Mouse (Mus musculus): ENCODE results near the gene Flt1.
A peak's percentile ranks its signal among the peaks of the same experiment; 100 is the strongest.
"Not testable (repeated sequence)": the region's sequence is repeated elsewhere in the genome, so short reads cannot be mapped to it uniquely, and the experiment has no call there.

Flt1 gene

GRCm38 (mm10) chr5:147659909-147660308 is 65.9 kb downstream of the Flt1 start:
- DNase-seq = no peak

GRCm38 (mm10) chr5:147657882-147658855 is 67.6 kb downstream of the Flt1 start:
- no peak for DNase-seq

- DNase-seq = no peak
Measured at GRCm38 (mm10) chr5:147655761-147656160, 70.0 kb downstream of the Flt1 start.

DNA sequence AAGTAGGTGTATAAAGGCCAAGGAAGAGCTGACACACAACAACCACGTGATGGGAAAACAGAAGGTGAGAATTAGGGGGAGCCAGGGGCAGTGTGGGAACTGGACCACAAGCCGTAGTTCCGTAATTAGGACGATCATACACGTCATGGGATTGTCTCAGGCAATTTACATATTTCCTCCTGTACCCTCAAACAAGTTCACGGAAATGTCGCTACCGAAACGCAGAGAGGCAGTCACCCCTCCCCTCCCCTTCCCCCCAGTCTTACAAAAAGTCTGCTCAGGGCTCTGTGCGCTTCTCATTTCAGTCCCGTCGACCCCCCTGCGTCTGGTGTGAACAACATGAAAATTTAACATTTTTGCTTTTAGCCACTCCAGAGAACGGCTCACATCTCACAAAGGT is 74.6 kb downstream of the Flt1 start:
- no peak for DNase-seq

GRCm38 (mm10) chr5:147646351-147646929 is 79.4 kb downstream of the Flt1 start:
- DNase-seq = no peak

DNA sequence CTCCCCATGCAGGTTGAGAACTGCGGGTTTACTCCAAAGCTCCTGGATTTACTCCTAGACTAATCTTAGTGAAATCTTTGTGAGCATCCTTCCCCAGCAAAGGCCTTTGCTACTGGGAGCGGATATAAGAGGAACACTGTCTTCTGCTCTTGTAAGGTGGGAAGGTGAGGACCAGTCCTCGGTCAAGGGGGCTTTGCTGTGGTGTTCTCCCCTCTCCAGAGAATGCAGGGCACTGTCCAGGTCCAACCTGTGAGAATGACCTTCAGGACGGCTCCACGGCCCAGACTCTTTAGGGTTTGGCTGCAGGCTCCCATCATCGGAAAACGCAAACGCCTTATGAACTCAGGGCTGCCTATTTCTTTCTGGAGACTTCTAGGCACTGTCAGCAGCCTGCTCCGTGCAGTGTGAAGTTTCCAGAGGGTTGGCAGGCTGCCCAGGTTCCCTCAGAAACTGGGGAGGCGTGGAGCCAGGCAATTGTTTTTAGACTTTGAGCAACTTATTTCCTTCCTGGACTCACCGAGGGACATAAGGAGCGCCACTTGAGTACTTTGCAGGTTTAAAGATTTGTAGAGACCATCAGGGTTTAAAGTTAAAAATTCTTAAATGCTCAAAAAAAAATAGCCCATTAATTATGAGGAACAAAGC is 80.7 kb downstream of the Flt1 start:
- peak in 1 of 2 experiments; percentile 9 for DNase-seq

DNA sequence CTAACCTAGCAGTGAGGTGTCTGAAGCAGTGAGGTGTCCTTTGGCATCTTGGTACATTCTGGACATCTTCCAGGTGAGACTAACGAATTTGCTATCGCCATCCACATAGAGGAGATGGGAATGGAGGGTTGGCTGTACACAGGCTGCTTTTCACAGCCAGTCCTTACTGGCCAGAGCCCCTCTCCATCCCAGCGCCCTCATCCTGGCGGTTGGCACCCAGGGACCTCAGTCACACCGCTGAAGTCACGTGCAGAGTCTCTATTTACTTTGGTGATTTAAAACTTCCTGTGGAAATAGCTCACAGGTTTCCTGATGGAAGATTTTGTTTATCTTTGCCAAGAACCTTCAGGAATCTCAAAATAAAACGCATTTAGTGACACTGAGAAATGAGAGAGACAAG is 84.4 kb downstream of the Flt1 start:
- DNase-seq = no peak

- no peak for DNase-seq
Measured at GRCm38 (mm10) chr5:147639940-147640339, 85.9 kb downstream of the Flt1 start.

DNA sequence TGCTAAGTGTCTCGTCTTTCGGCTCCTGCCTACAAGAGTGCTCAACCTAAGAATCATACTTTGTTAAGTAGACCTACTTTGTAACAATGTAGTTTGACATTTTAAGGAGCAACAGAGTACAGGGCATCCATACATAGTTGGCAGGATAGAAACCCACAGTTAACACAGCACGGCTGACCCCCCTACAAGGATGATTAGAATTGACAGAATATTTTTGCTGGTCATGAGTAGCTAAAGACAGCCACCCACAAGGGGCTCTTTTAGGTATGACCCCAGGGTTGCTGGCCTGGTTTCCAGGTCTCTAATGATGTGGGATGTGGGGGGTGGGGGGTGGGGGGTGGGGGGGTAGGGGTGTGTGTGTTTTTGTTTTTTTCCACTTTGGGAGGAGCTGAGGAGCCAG is 89.1 kb downstream of the Flt1 start:
- no peak for DNase-seq

DNA sequence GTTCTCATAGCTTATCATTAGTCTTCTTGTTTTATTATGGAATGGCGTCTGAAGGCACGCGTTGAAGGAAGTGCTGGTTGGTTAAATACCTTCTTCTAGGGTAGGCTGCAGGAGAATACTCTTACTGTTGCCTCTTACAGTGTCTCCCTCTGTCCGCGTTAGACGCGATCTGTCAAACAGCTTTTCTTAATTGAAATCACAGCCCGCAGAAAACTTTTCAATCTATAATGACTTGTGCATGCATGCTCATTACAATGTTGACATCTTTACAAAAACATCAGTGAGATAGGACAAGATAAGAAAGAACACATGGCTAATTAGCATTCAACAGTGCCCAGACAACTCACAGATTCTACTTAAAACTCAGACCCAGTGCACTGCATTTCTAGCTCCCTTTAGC is 89.9 kb downstream of the Flt1 start:
- no peak for DNase-seq

GRCm38 (mm10) chr5:147634016-147634415 is 91.8 kb downstream of the Flt1 start:
- no peak for DNase-seq

GRCm38 (mm10) chr5:147632716-147633115 is 93.1 kb downstream of the Flt1 start:
- DNase-seq = no peak

GRCm38 (mm10) chr5:147630426-147631290 is 95.2 kb downstream of the Flt1 start:
- no peak for DNase-seq

- DNase-seq = no peak
Measured at GRCm38 (mm10) chr5:147626944-147627343, 98.9 kb downstream of the Flt1 start.

- DNase-seq = no peak
Measured at GRCm38 (mm10) chr5:147623747-147624146, 102.1 kb downstream of the Flt1 start.

GRCm38 (mm10) chr5:147620178-147620577 is 105.6 kb downstream of the Flt1 start:
- no peak for DNase-seq

- no peak for DNase-seq
Measured at GRCm38 (mm10) chr5:147618243-147618642, 107.6 kb downstream of the Flt1 start.

DNA sequence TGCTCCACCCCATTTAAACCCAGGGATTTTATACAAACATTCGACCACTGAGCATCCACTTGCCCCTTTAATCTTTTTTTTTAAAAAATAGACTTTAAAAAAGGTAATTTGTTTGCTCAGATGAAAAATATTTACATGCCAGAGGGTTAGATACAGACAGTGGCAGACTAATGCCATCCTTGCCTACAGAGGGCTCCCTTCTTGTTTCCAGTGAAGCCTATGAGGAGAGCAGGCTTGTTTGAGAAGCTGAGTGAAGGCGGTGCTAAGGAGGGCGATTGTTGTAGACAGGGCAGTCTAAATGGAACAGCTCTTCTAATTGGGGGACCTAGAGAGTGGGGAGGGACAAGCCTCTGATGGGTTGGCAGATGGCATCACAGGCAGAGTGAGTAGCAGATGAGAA is 109.4 kb downstream of the Flt1 start:
- DNase-seq = no peak

- DNase-seq = no peak
Measured at GRCm38 (mm10) chr5:147614659-147615058, 111.2 kb downstream of the Flt1 start.

- not testable (repeated sequence) for DNase-seq
Measured at GRCm38 (mm10) chr5:147611348-147611747, 114.5 kb downstream of the Flt1 start.

GRCm38 (mm10) chr5:147607256-147607975 is 118.4 kb downstream of the Flt1 start:
- no peak for DNase-seq

DNA sequence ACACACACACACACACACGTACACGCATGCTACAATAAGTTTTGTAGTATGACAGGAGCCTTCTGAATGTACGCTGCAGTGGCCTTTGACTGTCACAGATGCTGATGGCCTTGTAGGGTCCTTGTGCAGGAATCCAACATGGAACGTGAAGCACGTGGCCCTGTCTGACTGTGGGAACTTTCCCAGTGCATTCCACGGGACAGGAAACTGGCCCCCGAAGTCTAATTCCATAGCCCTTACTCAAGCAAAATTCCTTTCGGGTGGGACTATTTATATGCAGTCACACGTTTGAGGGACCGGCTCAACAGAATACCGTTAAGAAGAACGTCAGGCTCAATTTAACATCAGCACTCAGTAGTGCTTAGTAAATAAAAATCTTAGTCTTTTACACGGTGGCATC is 119.1 kb downstream of the Flt1 start:
- DNase-seq = no peak

Data from spleen, adult 18-20 months (tissue).